Mouse (Mus musculus) erythroid progenitor cell, adult 5-6 weeks (primary cell): Measurements from ENCODE around the gene Xcr1. TPM values are rescaled to one million over a fixed set of nuclear protein-coding genes. Genes with fewer than 3 reads are reported as not detected.

ENCODE experiments used
- ATAC-seq: replicated peaks from 2 replicates; pipeline ENCODE4 v1.8.0; 2016; ENCODE audit warnings: moderate number of reproducible peaks, mild to moderate bottlenecking, moderate TSS enrichment, inconsistent platforms; ENCODE audit not compliant: poor library complexity, low FRiP score, severe bottlenecking
- total RNA-seq, 2 experiments: library from RNA; stranded (forward) in 1 of 2; stranded (reverse) in 1 of 2; fragments of 150-400 nt in 1 of 2; fragments of 186-747, 209-891 nt in 1 of 2; gene quantifications; 2 replicates each; pipeline versions ENCODE4 v1.2.3 to v1.2.4; 2015 to 2017; ENCODE audit warnings: low replicate concordance in 2 of 2

The Xcr1 gene
- total RNA-seq, 2 experiments from 2014 or later = 0.84 TPM; not detected in 1

DNA sequence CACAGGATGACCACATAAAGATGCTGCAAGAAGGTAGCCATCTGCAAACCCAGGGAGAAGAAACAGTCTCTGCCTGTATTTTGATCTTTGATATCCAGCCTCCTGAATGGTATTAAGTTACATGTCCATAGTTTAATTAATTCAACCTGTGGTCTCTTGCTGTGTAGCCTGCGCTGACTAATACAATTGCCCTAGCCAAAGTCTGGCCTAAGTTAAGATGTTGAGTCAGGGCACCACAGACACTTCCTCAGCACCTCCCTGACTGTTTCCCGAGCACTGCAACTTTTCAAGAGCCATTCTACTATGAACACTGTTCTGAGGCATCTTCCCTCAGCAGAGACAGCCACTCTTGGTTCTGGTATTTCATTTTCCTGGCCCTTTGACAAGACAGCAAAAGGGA is 43.2 kb downstream of the Xcr1 start:
- ATAC-seq = no peak

DNA sequence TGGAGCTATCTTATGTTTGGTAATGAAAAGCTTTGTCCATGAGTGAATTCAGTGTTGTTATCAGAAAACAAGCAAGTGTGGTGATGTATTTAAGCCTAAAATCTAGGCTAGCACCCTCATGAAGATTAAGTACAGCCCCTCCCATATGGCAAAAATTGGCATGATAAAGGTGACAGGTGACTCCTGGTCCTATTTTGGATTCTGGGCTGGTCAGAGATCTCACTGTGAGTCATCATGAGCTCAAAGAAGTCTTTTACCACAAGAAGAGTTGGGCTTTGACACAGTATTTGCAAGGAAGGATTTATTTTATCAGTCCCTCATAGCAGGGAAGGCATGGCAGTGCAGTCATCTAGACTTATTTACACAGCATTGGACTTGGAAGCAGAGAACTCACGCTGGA is 45.8 kb downstream of the Xcr1 start:
- ATAC-seq = no peak

DNA sequence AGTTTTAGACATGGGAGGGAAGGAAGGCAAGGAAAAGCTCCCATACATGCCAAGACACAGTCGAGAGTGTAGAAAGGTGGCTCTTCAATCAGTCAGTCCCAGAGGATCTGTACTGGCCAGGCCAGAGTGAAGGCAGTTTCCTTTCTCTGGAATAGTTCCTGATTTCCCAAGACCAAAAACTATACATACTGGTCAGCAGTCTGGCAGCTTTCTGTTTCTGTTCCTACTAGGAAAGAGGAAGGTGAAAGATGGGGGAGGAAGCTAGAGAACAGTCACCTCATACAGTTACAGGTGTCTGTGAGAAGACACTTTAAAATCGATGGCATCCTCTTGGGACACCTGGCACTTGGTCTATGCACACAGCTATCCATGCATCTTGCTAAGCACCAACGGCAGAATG is 46.4 kb downstream of the Xcr1 start:
- no peak for ATAC-seq

DNA sequence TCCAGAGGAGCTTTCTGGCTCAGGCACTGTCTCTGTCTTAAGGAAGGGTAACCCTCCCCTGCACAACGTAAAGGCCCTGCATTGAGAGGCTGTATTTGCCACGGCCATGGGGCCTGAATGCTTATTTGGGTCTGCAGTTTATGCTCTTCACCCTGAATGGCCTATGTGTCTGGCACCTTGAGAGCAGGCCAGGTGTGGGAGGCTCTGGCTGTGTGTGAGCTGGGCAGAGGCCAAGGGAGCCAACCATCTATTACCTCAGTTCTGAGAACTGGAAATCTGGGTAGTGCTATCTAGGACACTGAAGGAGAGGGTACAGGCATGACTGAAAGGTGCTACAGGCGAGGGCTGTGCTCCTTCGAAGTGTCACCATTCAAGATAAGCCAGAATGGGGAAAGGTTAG is 47.0 kb downstream of the Xcr1 start:
- ATAC-seq = no peak

DNA sequence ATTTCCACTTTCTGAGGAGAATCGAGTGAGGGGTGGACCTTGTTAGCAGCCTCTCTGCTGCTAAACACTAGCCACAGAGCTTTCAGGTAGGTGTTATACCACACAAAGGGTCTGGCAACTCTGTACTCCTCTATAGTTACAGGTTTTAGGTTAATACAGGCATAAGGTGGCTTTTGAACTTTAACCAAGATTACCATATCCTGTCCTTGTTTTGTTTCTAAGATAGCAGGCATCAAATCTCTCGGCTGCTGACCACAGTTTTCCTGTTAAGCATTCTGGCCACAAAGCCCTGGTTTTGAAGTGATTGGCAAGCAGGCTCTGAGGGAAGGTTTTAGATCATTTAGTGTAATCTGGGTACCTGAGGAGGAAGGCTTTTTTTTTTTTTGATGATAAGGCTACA is 47.5 kb downstream of the Xcr1 start:
- ATAC-seq = no peak

DNA sequence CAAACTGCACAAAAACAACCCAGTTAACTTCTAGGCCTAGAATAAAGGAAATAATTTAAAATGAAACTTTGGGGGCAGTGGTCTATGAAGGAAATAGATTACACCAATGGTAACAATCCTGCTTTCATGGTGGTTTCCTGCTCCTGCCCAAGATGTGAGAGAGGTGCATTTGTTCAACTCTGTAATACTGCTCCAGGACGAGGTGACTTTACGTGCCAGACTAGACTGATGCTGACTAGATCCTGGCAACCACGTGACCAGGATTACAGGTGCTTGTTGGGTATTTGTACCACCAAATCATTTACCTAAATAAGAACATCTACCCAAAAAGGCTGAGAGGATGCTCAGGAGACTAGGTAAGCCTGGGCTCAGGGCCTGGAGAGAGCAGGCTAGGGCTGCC is 50.0 kb downstream of the Xcr1 start:
- no peak for ATAC-seq

DNA sequence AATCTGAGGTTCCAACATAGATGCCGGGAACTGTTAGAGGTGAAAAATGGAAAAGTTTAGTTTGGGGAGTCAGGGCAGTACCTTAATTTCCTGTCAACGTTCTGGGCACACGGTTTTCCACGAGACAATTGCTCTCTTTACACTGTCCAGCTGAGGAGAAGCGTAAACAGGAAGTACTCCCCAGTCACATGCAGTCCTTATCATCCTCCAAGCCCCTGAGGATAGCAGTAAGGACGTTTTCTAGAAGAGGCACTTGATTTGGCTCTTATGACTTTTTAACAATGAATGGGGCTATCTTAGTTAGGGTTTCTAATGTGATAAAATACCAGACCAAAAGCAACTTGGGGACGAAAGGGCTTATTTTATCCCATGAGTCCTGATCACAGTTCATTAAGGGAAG is 53.2 kb downstream of the Xcr1 start:
- no peak for ATAC-seq

DNA sequence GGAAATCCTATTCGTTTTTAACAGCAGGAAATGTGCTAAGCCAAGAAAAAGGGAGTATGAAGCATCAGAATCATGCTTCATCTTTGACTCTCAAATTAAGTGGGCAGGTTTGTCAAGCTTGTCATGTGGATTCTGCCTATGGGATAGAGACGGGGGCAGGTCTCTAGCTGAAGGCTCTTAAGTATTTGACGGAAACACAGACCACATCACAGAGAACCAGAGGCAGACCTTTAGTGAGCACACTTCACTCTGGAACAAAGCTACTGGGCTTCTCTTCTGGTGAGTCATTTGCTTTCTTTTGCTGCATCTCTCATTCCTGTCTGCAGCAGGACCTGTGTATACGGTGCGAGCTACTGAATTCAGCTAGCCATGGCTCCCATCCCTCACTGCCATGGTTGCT is 55.6 kb downstream of the Xcr1 start, which contains the start of gene Cxcr6:
TSS of gene Cxcr6 (plus strand) at position 209 of the 400 bp plus-strand sequence.
- no peak for ATAC-seq

DNA sequence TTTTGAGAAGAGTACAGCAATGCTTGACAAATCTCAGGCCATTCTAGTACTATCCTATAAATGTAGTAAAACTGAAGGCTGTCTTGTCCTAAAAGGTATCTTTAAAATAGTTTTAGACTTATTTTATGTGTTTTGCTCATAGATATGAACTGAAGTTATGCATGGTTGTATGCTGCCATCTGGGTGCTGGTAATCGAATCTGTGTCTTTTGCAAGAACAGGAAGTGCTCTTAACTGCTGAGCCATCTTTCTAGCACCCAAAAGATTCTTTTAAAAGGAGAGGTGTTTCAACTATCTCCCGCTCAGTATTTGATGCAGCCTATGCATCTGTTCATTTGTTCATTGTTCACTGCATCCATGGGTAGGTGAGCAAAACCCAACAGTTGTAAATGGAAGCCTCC is 56.6 kb downstream of the Xcr1 start:
- no peak for ATAC-seq

DNA sequence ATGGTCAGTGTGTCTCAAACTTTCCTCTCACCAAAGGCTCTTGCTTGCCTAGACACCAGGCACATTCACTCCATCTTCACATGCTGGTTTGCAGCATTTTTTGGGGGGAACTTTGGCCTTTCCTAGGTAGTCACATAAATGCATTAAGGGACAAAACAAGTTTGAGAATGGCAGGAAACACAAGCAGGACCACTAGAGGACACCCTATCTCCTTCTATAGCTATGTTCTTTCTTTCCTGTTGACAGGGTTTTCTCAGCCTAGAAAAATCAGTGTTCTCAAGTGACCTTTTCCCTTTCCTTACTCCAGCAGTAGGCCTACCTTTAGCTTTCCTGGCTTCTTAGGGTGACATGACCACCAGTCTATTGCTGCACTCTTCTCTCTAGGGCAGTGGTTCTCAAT is 58.9 kb downstream of the Xcr1 start:
- ATAC-seq = no peak

DNA sequence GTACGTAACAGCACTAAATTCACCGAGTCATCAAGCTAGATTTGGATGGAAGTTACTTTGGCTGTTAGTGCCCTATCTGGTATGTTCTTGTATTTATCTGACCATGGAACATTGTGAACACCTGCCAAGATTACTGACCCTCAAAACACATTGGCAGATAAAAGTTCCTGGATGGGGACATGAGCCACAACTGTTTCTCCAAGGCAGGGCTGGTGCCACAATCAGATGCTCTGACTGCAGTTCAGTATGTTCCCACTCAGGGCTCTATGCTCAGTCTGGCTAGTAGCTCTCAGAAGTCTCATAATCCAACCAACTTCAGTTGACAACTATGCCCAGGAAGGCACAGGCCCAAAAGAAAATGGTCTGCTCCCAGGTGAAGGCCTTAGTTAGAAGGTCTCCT is 59.4 kb downstream of the Xcr1 start:
- ATAC-seq = no peak

Other genes starting within 250 kb of the Xcr1 start
- gene Slc6a20b, start 229.5 kb downstream of the Xcr1 start, total RNA-seq (2015; ENCODE audit: low replicate concordance) = 2.5 and 7.1 TPM in 2 replicates
- gene Slc6a20b, start 229.5 kb downstream of the Xcr1 start, total RNA-seq (2017; ENCODE audit: low replicate concordance) = 3.4 and 5.1 TPM in 2 replicates
- 2.9 and 5.0 TPM in 2 replicates for gene Ccr9, start 183.6 kb downstream of the Xcr1 start, total RNA-seq (2015; ENCODE audit: low replicate concordance)
- gene Ccr9, start 183.6 kb downstream of the Xcr1 start, total RNA-seq (2017; ENCODE audit: low replicate concordance) = 1.0 and 1.4 TPM in 2 replicates
- gene Slc6a20a, start 183.1 kb downstream of the Xcr1 start, total RNA-seq (2015; ENCODE audit: low replicate concordance) = 133 and 154 TPM in 2 replicates
- 73.2 and 116 TPM in 2 replicates for gene Slc6a20a, start 183.1 kb downstream of the Xcr1 start, total RNA-seq (2017; ENCODE audit: low replicate concordance)
- gene Lztfl1, start 144.3 kb downstream of the Xcr1 start, total RNA-seq (2015; ENCODE audit: low replicate concordance) = 18.0 and 35.3 TPM in 2 replicates
- 15.4 and 21.2 TPM in 2 replicates for gene Lztfl1, start 144.3 kb downstream of the Xcr1 start, total RNA-seq (2017; ENCODE audit: low replicate concordance)
- 3.6 and 5.9 TPM in 2 replicates for gene Cxcr6, start 55.6 kb downstream of the Xcr1 start, total RNA-seq (2015; ENCODE audit: low replicate concordance)
- gene Cxcr6, start 55.6 kb downstream of the Xcr1 start, total RNA-seq (2017; ENCODE audit: low replicate concordance) = 0.64 TPM in 1 of 2 replicates, not detected in the other
- 21.3 and 21.4 TPM in 2 replicates for gene Fyco1, start 10.1 kb downstream of the Xcr1 start, total RNA-seq (2015; ENCODE audit: low replicate concordance)
- gene Fyco1, start 10.1 kb downstream of the Xcr1 start, total RNA-seq (2017; ENCODE audit: low replicate concordance) = 12.6 and 16.3 TPM in 2 replicates
- 7.1 and 24.9 TPM in 2 replicates for gene Ccr1, start 106.7 kb upstream of the Xcr1 start, total RNA-seq (2015; ENCODE audit: low replicate concordance)
- 2.6 and 9.9 TPM in 2 replicates for gene Ccr1, start 106.7 kb upstream of the Xcr1 start, total RNA-seq (2017; ENCODE audit: low replicate concordance)
- gene Ccr1l1, start 116.4 kb upstream of the Xcr1 start, total RNA-seq (2015; ENCODE audit: low replicate concordance) = 6.7 TPM in 1 of 2 replicates, not detected in the other
- 1.0 TPM in 1 of 2 replicates, not detected in the other for gene Ccr1l1, start 116.4 kb upstream of the Xcr1 start, total RNA-seq (2017; ENCODE audit: low replicate concordance)
- gene Ccr3, start 159.9 kb upstream of the Xcr1 start, total RNA-seq (2015; ENCODE audit: low replicate concordance) = 21.4 and 26.3 TPM in 2 replicates
- gene Ccr3, start 159.9 kb upstream of the Xcr1 start, total RNA-seq (2017; ENCODE audit: low replicate concordance) = 14.7 and 15.8 TPM in 2 replicates
- 34.2 and 51.1 TPM in 2 replicates for gene Ccr2, start 239.9 kb upstream of the Xcr1 start, total RNA-seq (2015; ENCODE audit: low replicate concordance)
- gene Ccr2, start 239.9 kb upstream of the Xcr1 start, total RNA-seq (2017; ENCODE audit: low replicate concordance) = 21.4 and 26.1 TPM in 2 replicates